Mouse (Mus musculus) embryonic fibroblast, embryonic 13.5 days (primary cell): ENCODE data around the gene Slc12a5.

Source experiments
- CTCF ChIP-seq: IDR thresholded peaks from 2 replicates; pipeline ENCODE4 v1.5.1; 2011; ENCODE audit warnings: mild to moderate bottlenecking, control low read depth, low read length, moderate library complexity, borderline replicate concordance; ENCODE audit not compliant: insufficient read depth
- POLR2A ChIP-seq: IDR thresholded peaks from 2 replicates; pipeline ENCODE4 v1.6.1; 2011; ENCODE audit warnings: low read depth, mild to moderate bottlenecking, control low read depth, low read length, moderate library complexity

- TF ChIP-seq POLR2A (no peak), CTCF (no peak)
These were observed 46.2 kb downstream of the Slc12a5 start for GRCm38 (mm10) chr2:165006813-165007212.
